Mouse (Mus musculus) hindbrain, embryonic 16.5 days (tissue): ENCODE measurements around the gene Wnt6. TPM values are rescaled to one million over a fixed set of nuclear protein-coding genes. Genes with fewer than 3 reads are reported as not detected.

Source experiments
- ATAC-seq: fragments of 200-750 bp; cut with Nextera tagmentation; 2 replicates; pipeline ENCODE4 v1.8.0; 2017; ENCODE audit warnings: moderate TSS enrichment, moderate library complexity
- H3K27ac ChIP-seq: fragments of 300-500 bp; sonication (generic); 2 replicates; pipeline ENCODE4 v1.5.1; 2014; ENCODE audit warnings: low read depth, mild to moderate bottlenecking, control low read depth, low read length, moderate library complexity
- H3K27me3 ChIP-seq: fragments of 300-500 bp; sonication (generic); replicated peaks from 2 replicates; pipeline ENCODE4 v1.6.1; 2014; ENCODE audit warnings: low read length; ENCODE audit not compliant: control insufficient read depth, insufficient read depth
- H3K36me3 ChIP-seq: fragments of 300-500 bp; sonication (generic); 2 replicates; pipeline ENCODE4 v1.6.1; 2014; ENCODE audit warnings: mild to moderate bottlenecking, low read length, moderate library complexity, mixed read lengths; ENCODE audit not compliant: control insufficient read depth, insufficient read depth
- H3K4me1 ChIP-seq: fragments of 300-500 bp; sonication (generic); 2 replicates; pipeline ENCODE4 v1.6.1; 2014; ENCODE audit warnings: low read depth, low read length; ENCODE audit not compliant: control insufficient read depth, insufficient read depth
- H3K4me2 ChIP-seq: fragments of 300-500 bp; sonication (generic); 2 replicates; pipeline ENCODE4 v1.6.1; 2014; ENCODE audit warnings: mild to moderate bottlenecking, low read length, control low read depth, moderate library complexity
- H3K4me3 ChIP-seq: fragments of 300-500 bp; sonication (generic); 2 replicates; pipeline ENCODE4 v1.5.1; 2014; ENCODE audit warnings: mild to moderate bottlenecking, low read length, control low read depth, moderate library complexity
- H3K9ac ChIP-seq: fragments of 300-500 bp; sonication (generic); 2 replicates; pipeline ENCODE4 v1.6.1; 2014; ENCODE audit warnings: low read depth, mild to moderate bottlenecking, control low read depth, low read length, moderate library complexity
- H3K9me3 ChIP-seq: fragments of 300-500 bp; sonication (generic); 2 replicates; pipeline ENCODE4 v1.6.1; 2014; ENCODE audit warnings: mild to moderate bottlenecking, low read length, moderate library complexity; ENCODE audit not compliant: control insufficient read depth
- WGBS: fragments of 180-500 bp; shearing (Covaris S2); extraction: QIAGEN DNeasy Blood & Tissue Kit; methylation state at CpG from one replicate; pipeline ENCODE4 v1.1.7; 2014; 5-methylcytosine and 5-hydroxymethylcytosine counted together
- polyA plus RNA-seq: library from polyadenylated mRNA; unstranded; fragments of >200 nt; fragmentation: Nextera tagmentation; extraction: Ambion mirVana; gene quantifications from 2 replicates; pipeline ENCODE4 v1.2.1, GENCODE M21; 2015

Wnt6 gene
- polyA plus RNA-seq, 1 experiment from 2014 or later, result 6.1 TPM

DNA sequence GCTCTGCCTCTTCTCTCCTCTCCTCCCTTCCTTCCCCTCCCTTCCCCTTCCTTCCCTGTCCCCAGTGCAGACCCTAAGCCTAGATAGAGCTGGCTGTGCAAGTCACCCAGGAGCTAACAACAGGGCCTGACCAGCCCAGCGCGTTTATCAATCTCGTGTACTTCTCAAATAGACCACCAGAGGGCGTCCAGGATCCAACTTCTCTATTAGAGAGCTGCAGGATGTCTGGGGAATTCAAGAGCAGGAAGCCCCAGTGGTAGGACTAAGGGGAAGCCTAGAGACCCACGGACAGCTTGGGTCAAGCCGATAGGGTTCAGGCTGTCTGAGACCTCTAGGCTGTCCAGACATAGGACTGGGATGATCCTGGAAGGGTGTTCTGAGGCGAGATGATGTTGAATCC lies 16.2 kb downstream of the Wnt6 start:
- no peak overlapping the region for H3K4me3 ChIP-seq
- H3K9ac ChIP-seq, result no peak overlapping the region
- H3K4me1 ChIP-seq, result peaks cover 23% of the 10 kb centered on the region
- peak; percentile 54; the same call in 1 of the 2 replicates for ATAC-seq
- WGBS, result 9% methylated on average over 7 of the region's 7 CpGs
- no peak overlapping the region for H3K27ac ChIP-seq
- H3K9me3 ChIP-seq, result no peaks in the 10 kb centered on the region
- H3K36me3 ChIP-seq, result no peaks in the 10 kb centered on the region
- H3K27me3 ChIP-seq, result peaks cover 74% of the 10 kb centered on the region
- H3K4me2 ChIP-seq, result no peak overlapping the region

DNA sequence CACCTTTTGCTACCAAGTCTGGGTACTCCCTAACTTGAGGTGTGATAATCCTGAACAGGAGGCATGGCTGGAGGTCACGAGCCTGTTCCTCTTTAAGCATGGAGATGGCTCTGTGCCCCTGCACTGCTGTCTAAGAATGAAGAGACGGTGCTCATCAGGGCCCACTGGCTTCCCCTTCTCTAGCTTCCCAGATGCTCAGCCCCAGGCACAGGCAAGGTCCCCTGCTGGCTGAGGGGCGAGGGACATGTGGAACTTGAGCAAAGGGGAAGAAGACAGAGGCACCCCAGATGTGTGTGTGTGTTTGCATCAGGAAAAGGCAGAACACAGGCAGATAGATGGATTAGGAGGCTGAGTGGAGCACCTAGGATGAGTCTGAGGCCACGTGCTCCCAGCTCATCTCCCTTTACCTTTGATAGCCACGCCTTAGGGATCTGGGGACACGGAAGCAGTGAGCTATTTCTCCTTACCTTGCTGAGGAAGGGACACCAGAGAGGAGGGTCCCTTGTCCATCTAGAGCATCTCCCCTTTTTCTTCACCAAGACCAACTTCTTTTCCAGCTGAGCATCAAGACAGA lies 17.0 kb downstream of the Wnt6 start:
- Histone ChIP-seq H3K9ac (no peak overlapping the region), H3K27me3 (peaks cover 72% of the 10 kb centered on the region), H3K9me3 (no peaks in the 10 kb centered on the region), H3K4me3 (no peak overlapping the region), H3K4me1 (peaks cover 20% of the 10 kb centered on the region), H3K27ac (no peak overlapping the region), H3K36me3 (no peaks in the 10 kb centered on the region), H3K4me2 (no peak overlapping the region)
- ATAC-seq, result no peak
- whole genome bisulfite sequencing, result 20% methylated on average over 6 of the region's 6 CpGs

DNA sequence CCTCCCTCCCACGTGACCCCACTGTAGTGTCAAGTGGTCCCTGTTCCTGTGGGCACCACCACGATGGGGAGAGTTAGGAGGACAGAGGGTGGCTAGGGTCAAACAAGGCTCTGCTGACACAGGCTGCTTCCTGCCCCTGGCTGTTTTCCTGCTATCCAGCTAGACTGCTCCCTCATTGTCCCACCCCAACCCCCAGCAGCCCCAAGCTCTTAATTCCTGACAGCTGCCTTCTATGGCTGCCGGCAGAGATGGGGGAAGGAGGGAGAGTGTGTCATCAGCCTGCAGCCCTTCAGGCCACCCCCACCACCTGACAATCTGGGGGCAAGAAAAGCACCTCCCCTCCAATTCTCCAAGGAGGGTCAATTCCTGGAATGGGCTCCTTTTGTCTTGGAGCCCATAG lies 18.4 kb downstream of the Wnt6 start:
- no peak overlapping the region for H3K4me2 ChIP-seq
- 6% methylated on average over 3 of the region's 3 CpGs for WGBS
- peaks cover 22% of the 10 kb centered on the region for H3K4me1 ChIP-seq
- no peaks in the 10 kb centered on the region for H3K36me3 ChIP-seq
- no peak overlapping the region for H3K4me3 ChIP-seq
- H3K9ac ChIP-seq, result no peak overlapping the region
- H3K9me3 ChIP-seq, result no peaks in the 10 kb centered on the region
- peaks cover 69% of the 10 kb centered on the region for H3K27me3 ChIP-seq
- no peak overlapping the region for H3K27ac ChIP-seq
- ATAC-seq, result no peak

DNA sequence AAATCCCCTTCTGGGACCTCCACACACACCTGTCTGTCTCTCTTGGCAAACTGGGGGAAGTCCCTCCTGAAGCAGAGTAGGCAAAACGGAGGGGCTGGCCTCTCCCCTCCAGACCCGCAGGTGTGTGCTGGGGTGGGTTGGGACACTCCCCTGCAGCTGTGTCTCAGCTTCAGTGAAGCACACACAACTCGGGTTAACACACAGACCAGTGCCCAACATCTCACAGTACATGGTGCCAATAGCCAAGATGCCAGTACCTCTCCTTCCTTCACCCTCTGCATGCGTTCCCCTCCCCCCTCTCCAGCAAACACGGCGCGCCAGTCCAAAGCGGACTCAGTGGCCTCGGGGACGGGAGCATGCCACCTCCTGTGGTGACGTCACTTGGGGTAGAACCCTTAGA lies 19.6 kb downstream of the Wnt6 start, which contains the start of gene Wnt10a:
Gene Wnt10a (plus strand): TSS at position 268 of the 400 bp plus-strand sequence.
- peak within 1 kb of the TSS; percentile 36 for H3K4me3 ChIP-seq
- peak within 1 kb of the TSS; percentile 64 for H3K4me2 ChIP-seq
- no peak within 1 kb of the TSS for H3K27ac ChIP-seq
- no peaks in the 10 kb centered on the region for H3K36me3 ChIP-seq
- H3K9ac ChIP-seq, result peak within 1 kb of the TSS; percentile 47
- H3K27me3 ChIP-seq, result peaks cover 60% of the 10 kb centered on the region
- 0 out of 2 replicates have a peak, but pooled peaks have one; percentile 25 for ATAC-seq
- 2% methylated on average over 8 of the region's 11 CpGs for WGBS
- peaks cover 24% of the 10 kb centered on the region for H3K4me1 ChIP-seq
- no peaks in the 10 kb centered on the region for H3K9me3 ChIP-seq

DNA sequence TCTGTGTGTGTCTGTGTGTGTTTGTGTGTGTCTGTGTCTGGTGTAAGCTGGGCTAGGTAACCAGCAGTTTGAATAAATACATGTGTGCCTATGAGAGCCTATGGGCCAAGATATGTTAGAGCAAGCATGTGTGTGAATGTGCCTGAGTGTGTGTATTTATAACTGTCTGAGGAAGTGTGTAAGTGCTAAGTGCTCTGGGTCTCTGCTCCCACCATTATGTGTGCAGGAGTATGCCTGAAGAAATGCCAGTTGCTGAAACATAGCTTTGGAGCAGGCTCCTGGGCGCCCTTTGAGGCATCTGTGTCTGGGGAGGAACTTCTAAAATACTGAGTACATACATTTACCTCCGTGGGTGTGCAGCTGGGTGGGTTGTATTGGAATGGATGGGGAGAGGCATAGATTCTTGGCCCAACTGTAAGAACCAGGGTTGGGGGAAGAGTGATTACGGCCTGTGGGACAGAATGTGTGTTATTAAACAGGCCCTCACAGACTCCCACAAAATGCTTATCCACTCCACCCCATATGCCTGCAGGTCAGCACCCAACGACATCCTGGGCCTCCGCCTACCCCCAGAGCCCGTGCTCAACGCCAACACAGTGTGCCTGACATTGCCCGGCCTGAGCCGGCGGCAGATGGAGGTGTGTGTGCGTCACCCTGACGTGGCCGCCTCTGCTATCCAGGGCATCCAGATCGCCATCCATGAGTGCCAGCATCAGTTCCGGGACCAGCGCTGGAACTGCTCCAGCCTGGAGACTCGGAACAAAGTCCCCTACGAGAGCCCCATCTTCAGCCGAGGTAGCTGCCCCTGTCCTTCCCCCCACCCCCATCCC lies 21.4 kb downstream of the Wnt6 start:
- Histone ChIP-seq H3K4me1 (peaks cover 28% of the 10 kb centered on the region), H3K36me3 (no peaks in the 10 kb centered on the region), H3K27me3 (peaks cover 62% of the 10 kb centered on the region), H3K9ac (no peak overlapping the region), H3K4me3 (no peak overlapping the region), H3K4me2 (no peak overlapping the region), H3K9me3 (no peaks in the 10 kb centered on the region), H3K27ac (no peak overlapping the region)
- WGBS, result 18% methylated on average over 19 of the region's 19 CpGs
- ATAC-seq, result no peak

DNA sequence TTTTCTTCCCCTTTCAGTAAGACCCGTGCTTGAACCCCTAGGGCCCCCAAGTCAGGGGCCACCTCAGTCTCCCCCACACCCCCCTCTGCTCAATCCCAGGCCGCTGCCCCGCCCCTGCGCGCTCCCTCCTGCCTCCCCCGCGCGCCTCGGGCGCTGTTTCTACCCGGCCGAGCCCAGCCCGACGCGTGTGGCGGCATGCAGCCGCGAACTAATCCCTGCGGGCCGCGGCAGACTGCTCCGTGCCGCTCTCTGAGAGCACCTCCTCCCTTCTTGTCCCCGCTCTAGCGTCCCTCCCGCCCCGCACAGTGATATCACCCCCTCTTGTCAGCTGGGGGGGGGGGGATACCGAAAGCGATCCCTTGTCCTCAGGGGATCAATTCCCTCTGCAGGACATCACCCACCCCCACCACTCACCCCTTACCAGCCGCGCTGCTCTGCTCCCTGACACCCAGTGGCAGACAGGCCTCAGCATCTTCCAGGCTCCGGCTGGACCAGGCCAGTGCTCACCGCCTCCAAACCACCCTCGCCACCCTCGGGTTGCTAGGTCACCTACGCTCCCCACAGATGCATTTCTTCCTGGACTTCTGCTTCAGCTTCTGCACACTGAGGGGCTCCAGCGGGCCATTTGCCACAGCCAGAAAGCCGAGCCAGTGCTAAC lies 22.9 kb downstream of the Wnt6 start:
- Histone ChIP-seq H3K4me1 (peaks cover 28% of the 10 kb centered on the region), H3K36me3 (no peaks in the 10 kb centered on the region), H3K9ac (peak overlapping the region; percentile 60), H3K4me2 (peak overlapping the region; percentile 66), H3K9me3 (no peaks in the 10 kb centered on the region), H3K4me3 (peak overlapping the region; percentile 34), H3K27ac (no peak overlapping the region), H3K27me3 (peaks cover 66% of the 10 kb centered on the region)
- 1% methylated on average over 38 of the region's 38 CpGs for WGBS
- ATAC-seq, result no peak

DNA sequence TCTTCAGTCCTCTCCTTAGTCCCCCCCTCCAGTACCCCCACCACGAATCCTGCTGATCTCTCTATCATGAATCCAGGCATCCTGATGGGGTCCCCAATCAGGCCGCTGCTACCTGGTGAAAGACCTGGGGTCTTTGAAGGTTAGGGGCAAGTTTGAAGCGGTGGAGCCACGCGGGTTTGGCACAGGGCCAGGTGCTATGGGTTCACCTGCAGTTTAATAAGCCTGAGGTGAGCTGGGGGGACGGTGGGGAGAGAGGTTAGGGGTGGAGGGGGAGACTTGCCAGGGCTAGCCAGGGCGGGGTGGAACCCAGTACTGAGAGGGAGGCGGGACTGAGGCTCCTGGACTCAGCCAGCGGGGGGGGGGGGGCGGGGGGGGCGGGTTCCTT lies 23.4 kb downstream of the Wnt6 start:
- H3K9ac ChIP-seq, result no peak overlapping the region; the same call in 1 of the 2 replicates
- peak overlapping the region; percentile 66; the same call in 1 of the 2 replicates for H3K4me2 ChIP-seq

DNA sequence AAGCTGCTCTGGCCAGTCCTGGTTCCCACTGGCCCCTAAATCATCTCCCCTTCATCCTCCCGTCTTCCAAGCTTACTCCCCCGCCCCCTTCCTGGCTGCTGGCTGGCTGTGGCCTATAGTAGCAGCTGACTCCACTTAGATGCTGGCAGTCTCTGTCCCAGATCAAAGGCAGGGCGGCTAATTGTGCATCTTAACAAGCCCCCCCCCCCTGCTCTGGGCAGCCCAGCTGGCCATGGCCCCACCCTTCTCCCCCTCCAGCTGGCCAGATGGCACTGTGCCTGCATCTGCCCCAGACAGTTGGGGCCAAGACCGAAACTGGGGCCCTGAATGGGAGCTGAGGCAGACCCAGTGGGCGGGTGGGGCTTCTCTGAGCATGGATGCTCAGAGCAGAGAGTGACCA lies 25.8 kb downstream of the Wnt6 start:
- peak; percentile 87 for ATAC-seq
- H3K27me3 ChIP-seq, result peaks cover 63% of the 10 kb centered on the region
- H3K9ac ChIP-seq, result no peak overlapping the region
- no peaks in the 10 kb centered on the region for H3K9me3 ChIP-seq
- H3K4me2 ChIP-seq, result no peak overlapping the region
- H3K36me3 ChIP-seq, result no peaks in the 10 kb centered on the region
- H3K4me1 ChIP-seq, result peaks cover 25% of the 10 kb centered on the region
- WGBS, result 3% methylated on average over 5 of the region's 5 CpGs
- no peak overlapping the region for H3K27ac ChIP-seq
- H3K4me3 ChIP-seq, result no peak overlapping the region

More for the DNA sequence above, 23.4 kb downstream of the Wnt6 start:
- Histone ChIP-seq H3K27ac (no peak overlapping the region), H3K4me3 (no peak overlapping the region; the same call in 1 of the 2 replicates), H3K4me1 (peaks cover 28% of the 10 kb centered on the region), H3K27me3 (peaks cover 68% of the 10 kb centered on the region), H3K9me3 (no peaks in the 10 kb centered on the region), H3K36me3 (no peaks in the 10 kb centered on the region)
- 5% methylated on average over 8 of the region's 11 CpGs for WGBS
- ATAC-seq, result no peak

DNA sequence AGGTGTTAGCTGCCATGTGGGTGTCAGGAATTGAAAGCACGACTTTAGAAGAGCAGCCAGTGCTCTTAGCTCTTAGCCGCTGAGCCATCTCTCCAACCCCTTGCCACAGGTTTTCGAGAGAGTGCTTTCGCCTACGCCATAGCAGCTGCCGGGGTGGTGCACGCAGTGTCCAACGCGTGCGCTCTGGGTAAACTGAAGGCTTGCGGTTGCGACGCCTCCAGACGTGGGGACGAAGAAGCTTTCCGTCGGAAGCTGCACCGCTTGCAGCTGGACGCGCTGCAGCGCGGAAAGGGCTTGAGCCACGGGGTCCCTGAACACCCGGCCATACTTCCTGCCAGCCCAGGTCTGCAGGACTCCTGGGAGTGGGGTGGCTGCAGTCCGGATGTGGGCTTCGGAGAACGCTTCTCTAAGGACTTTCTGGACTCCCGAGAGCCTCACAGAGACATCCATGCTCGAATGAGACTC lies 28.8 kb downstream of the Wnt6 start:
- WGBS, result 1% methylated on average over 29 of the region's 29 CpGs
- Histone ChIP-seq H3K4me3 (peak overlapping the region; percentile 31), H3K9ac (peak overlapping the region; percentile 22), H3K4me2 (peak overlapping the region; percentile 50), H3K36me3 (no peaks in the 10 kb centered on the region), H3K4me1 (peaks cover 23% of the 10 kb centered on the region), H3K27me3 (peaks cover 55% of the 10 kb centered on the region), H3K27ac (no peak overlapping the region), H3K9me3 (no peaks in the 10 kb centered on the region)
- ATAC-seq, result no peak
